Mouse (Mus musculus) CD4-positive, CD25-positive, alpha-beta regulatory T cell, adult 4 months (primary cell): ENCODE data around the gene Olfr129. TPM values are rescaled to one million over a fixed set of nuclear protein-coding genes. Genes with fewer than 3 reads are reported as not detected.

Source experiments
- ATAC-seq: one replicate; pipeline ENCODE4 v1.8.0; 2017
- polyA plus RNA-seq, 2 experiments: library from polyadenylated mRNA; unstranded; fragments of 100-300 nt; shearing (Covaris generic); gene quantifications; one replicate each; pipeline ENCODE4 v1.2.1; 2017

Olfr129 gene
- not detected for polyA plus RNA-seq

GRCm38 (mm10) chr17:38059979-38060378 is at the start of gene Olfr129:
Gene Olfr129 (minus strand): TSS chr17:38060079.
- no peak for ATAC-seq

GRCm38 (mm10) chr17:38088593-38088992 is 28.7 kb upstream of the Olfr129 start, which contains the start of gene Olfr131:
Gene Olfr131 (minus strand): TSS chr17:38088693.
- ATAC-seq = no peak

- no peak for ATAC-seq
Observed at GRCm38 (mm10) chr17:38082364-38082763, 22.5 kb upstream of the Olfr129 start.

GRCm38 (mm10) chr17:38063621-38064020 is 3.7 kb upstream of the Olfr129 start, which contains the start of gene Olfr130:
Gene Olfr130 (plus strand): TSS chr17:38063921.
- ATAC-seq = no peak

GRCm38 (mm10) chr17:38026297-38026696 is 33.6 kb downstream of the Olfr129 start:
- ATAC-seq = no peak

GRCm38 (mm10) chr17:38016341-38016740 is 43.5 kb downstream of the Olfr129 start:
- no peak for ATAC-seq

GRCm38 (mm10) chr17:38004996-38005395 is 54.9 kb downstream of the Olfr129 start:
- no peak for ATAC-seq

Other genes starting within 250 kb of the Olfr129 start
- gene Olfr125, start 227.1 kb downstream of the Olfr129 start, polyA plus RNA-seq = not detected
- not detected for gene Olfr126, start 212.6 kb downstream of the Olfr129 start, polyA plus RNA-seq
- gene Olfr127, start 159.6 kb downstream of the Olfr129 start, polyA plus RNA-seq = under 1 TPM in 1 of 2 experiments, not detected in 1; 0.11 TPM
- gene Olfr128, start 139.5 kb downstream of the Olfr129 start, polyA plus RNA-seq = not detected
- not detected for gene Olfr761, start 107.0 kb downstream of the Olfr129 start, polyA plus RNA-seq
- gene Olfr130, start 3.8 kb upstream of the Olfr129 start, polyA plus RNA-seq = not detected
- gene Olfr131, start 28.6 kb upstream of the Olfr129 start, polyA plus RNA-seq = not detected
- gene Olfr132, start 74.4 kb upstream of the Olfr129 start, polyA plus RNA-seq = not detected
- not detected for gene Olfr133, start 85.2 kb upstream of the Olfr129 start, polyA plus RNA-seq
- gene Olfr134, start 111.3 kb upstream of the Olfr129 start, polyA plus RNA-seq = not detected
- not detected for gene Olfr135, start 144.3 kb upstream of the Olfr129 start, polyA plus RNA-seq
- gene Olfr138, start 201.0 kb upstream of the Olfr129 start, polyA plus RNA-seq = not detected
- gene Olfr137, start 247.5 kb upstream of the Olfr129 start, polyA plus RNA-seq = not detected